Mouse (Mus musculus) left cerebral cortex, adult 11 months (tissue): ENCODE data around the gene Apeh.

Experiments
- DNase-seq: peaks from one replicate; pipeline ENCODE4 v3.0.0; 2022; ENCODE audit warnings: low spot score

Apeh gene

DNA sequence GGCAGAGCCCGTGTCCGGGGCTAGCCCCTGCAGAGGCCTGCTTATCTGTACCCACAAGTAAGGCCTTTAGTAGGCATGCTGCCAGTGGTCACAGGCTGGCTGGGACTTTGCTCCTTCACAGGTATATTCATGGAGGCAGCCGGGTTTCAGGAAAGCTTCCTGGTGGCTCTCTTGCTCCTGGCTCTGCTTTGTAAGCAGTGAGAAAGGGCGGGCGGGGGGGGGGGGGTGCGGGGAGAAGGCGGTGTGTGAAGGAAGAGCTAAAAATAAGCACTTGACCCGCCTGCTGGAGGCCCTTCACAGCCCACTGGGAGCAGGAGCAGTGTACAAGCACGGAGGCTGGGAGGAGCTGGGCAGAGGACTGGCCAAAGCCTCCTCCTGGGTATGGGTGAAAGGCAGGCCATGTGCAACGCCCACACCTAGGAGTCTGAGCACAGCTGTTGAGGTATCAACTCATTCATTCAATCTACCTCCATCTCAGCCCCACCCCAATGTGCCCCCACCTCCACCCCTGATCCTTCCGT lies 25.5 kb upstream of the Apeh start:
- no peak for DNase-seq

DNA sequence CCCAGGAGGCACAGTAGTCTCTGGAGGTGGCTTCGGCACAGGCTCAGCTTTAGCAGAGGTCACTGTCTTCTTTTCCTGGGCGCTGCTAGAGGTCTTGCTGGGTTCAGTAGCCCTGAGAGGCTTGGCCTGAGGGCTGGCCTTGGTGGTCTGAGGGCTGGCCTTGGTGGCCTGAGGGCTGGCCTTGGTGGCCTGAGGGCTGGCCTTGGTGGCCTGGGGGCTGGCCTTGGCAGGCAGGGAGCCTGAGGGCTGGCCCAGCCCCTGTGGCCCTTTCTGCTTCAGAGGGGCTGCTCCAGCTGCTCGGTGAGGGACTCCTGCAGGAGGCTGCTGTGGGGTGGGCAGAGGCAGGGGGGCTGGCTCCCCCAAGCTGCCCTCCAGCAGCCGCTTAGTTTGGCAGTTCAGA lies 22.7 kb upstream of the Apeh start:
- DNase-seq: no peak

DNA sequence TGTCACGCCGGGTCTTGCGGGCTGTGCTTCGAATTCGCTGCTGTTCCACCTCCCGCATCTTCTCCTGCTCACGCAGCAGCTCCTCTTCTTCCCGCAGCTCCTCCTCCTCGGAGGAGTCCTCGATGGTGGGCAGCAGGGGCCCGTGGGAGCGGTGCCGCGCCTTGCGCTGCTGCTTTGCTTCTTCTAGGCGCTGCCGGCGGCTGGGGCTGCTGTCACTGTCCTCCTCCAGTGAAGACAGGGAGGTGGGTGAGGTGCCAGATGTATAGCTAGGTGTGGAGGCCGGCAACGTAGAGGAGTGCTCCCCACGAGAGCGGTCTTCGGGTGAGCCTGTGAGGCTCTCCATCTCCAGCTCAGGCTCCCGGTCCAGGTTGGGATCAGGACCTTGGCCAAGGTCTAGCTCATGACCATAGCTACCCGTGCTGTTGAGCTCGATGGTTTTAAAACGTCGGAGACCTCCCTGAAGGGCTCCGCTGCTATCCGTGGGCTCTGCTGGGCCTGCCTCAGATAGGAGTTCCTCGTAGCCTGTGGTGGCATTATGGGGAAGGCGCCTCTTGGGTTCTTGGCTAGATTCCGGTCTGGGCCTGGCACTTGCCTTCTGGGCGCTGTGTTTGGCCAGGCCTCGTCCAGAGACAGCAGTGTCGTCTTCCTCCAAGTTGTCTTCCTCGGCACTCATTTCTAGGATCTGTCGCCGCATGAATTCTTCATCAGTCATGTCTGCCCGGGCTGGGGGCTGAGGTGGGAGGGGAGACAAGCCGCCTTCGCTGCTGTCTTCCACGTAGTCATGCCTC lies 21.1 kb upstream of the Apeh start:
- DNase-seq: no peak

DNA sequence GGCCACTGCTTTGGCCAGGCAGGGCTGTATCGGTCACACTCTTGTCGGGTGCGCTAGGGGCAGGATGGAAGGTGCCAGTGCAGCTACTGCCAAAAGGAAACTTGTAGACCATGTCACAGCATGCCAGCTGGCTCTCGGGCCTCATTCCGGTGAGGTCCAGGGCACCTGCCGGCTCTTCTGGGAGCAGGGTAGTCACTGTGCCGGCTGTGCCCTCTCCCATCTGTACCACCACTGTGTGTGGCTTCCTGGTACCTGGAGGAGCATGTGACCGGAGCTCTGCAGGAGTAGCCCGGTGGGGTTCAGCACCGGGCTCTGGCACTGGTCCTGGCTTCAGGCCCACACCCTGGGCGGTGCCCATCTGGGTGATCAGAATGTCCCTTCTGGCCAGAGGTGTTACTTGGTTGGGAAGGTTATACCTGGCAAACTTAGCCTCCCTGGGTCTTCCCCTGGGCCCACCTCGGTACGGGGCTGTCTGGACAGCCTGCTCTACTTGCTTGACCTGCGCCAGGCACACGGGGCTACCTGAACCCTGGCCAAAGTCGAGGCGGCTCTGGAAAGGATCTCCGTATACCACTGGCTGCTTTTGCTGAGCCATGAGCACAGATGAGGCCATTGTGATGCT lies 18.4 kb upstream of the Apeh start:
- DNase-seq: no peak

DNA sequence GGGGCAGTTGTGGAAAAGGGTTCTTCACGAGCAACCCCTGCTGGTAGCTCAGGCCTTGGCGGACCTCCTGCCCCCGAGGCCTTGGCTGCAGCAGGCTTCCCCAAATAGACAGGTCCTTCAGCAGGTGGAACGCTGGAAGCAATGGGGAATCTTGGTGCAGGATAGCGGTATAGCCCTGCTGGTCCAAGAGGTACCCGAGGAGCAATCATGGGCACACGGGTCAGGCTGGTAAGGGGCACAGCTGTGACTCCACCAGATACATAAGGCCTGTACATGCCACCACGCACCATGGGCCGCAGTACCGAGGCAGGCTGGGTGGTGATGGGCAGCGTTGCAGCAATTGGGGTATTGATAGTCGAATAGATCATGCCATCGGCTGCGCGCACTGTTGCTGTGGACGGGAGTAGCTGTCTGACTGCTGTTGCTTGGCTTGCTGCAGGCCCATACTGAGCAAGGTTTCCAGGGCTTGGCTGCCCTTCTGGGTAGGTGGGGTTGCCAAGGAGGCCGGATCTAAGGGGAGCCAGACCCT lies 17.3 kb upstream of the Apeh start:
- no peak for DNase-seq

DNA sequence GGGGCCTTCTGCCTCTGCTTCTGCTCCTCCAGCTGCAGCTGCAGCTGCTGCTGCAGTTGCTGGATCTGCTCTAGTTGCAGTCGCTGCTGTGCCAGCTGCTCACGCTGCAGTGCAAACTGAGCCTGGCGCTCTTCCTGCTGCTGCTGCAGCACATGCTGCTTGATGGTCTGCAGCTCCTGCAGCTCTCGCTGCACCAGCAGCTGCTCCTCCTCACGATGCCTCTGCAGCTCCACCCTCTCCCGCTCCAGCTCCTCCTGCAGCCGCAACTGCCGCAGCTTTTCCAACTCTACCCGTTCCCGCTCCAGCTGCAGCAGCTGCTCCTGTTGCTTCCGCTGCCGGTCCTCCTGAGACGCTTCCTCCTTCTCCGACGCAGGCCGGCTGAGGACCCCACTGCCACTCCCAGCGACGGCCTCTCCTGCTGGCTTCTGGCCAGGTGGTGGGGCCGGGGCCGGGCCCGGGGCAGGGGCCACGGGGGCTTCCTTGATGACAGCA lies 16.7 kb upstream of the Apeh start:
- no peak for DNase-seq

DNA sequence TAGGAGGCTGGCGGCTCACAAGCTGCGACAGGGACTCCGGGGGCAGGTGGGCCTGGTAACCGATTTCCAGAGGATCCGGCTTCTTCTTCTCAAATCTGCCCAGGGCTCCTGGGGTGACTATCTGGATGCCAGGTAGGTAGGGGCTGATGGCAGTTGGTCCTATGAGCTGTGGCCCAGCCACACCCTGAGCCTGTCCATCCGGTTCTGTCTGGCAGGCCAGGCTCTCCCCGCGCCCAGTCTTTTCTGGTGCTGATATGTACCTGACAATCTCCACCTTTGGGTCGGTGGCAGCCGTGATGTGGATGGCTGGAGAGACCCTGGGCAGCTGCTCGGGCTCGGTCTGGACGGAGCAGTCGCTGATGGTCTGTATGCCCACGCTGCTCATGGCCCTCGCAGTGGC lies 15.8 kb upstream of the Apeh start:
- DNase-seq: no peak

DNA sequence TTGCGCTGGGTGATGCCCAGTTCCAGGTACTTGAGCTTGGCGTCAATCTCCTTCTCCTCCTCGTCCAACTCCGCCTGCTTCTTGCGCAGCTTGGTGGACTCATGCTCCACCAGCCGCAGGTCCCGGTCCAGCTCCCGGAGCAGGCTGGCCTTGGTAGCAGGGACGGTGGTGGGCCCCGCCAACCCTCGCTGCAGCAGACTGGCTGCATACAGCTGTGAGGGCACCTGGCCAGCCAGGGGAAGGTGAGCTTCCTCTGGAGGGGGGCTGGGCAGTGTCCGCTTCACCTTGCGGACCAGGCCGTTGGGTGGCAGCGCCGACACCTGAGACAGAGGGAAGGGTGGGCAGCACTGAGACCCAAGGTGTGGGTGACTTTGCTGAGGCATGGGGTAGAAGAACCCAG lies 13.5 kb upstream of the Apeh start:
- DNase-seq: no peak

DNA sequence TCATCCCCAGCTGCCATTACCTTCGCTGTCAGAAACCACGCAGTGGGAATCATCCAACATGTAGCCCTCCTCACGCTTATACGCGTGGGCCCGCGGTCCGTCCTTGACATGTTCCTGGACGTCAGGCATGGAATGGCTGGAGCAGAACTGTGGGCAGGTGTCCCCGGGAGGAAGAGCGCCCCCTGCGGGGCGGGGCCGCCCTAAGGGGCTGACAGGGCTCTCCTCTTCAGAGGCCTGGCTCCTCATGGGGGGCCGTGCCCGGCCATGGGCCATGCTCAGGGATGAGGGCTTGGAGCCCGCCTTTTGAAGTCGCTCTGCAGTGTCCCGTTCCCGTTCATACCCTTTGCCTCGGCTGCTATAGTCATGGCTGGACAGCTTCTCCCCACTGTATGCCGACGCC lies 11.7 kb upstream of the Apeh start:
- no peak for DNase-seq

DNA sequence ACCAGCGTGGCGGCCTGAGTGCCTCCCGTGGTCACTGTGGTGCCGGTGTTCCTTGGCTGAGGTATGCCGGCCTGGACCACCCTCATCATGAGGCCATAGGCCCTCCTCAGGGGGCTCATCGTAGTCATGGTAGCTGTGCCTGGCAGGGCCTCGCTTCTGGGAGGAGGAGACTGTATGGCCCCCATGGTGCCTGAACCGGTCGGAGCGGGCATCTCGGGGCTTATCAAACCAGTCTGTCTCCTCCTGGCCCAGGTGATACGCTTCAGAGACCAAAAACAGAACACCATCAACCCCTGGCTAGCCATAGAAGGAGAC lies 11.1 kb upstream of the Apeh start:
- DNase-seq: no peak

DNA sequence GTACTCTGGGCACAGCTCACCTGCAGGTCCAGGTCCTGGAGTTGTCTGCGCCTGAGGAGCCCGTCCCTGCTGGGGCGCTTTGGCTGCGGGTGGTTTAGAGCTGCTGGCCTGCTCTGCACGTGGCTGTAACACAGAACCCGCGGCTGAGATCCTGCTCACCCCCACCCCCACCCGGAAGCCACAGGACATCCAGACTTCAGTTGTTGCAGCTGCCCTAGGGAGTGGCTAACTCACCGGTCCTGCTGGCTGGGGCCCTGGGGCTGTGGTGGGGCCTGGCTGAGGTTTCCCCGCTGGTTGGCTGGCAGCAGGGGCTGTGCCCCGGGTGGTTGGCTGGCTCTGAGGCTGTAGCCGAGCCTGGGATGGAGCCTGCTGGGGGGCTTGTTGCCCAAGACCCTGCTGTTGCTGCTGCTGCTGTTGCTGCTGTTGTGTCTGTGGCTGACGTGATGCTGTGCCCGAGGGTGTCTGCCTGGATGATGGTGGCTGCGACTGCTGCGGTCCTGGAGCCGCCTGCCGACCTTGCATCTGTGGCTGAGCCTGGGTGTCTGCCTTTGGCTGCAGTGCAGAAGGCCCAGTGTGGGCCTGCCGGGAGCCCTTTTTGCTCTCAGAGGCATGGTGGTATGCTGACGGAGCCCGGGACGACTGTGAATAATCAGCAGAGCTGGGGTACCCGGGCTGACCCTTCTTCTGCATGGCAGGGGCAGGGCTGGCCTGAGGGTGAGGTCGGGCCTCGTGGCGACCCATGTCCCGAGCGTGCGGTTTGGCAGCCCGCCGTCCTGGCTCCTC lies 10.6 kb upstream of the Apeh start:
- DNase-seq: no peak

DNA sequence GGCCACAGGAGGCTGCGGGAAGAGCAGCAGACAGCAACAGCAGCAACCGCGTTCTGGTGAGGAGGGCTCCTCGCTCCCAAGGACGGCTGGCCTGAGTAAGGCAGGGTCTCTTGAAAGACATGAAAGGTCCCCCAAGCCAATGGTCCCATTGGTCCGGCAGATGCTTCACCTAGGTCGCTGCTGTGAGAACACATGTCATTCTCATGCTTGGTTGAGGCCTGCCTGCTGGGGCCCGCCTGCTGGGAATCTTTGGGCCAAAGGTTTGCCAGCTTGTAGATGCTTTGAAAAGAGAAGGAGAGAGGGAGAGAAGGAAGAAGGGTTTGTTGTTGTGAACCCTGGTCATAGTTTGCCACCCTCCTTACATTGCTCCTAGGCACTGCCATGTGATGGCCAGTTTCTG lies 5.2 kb upstream of the Apeh start:
- DNase-seq: no peak

DNA sequence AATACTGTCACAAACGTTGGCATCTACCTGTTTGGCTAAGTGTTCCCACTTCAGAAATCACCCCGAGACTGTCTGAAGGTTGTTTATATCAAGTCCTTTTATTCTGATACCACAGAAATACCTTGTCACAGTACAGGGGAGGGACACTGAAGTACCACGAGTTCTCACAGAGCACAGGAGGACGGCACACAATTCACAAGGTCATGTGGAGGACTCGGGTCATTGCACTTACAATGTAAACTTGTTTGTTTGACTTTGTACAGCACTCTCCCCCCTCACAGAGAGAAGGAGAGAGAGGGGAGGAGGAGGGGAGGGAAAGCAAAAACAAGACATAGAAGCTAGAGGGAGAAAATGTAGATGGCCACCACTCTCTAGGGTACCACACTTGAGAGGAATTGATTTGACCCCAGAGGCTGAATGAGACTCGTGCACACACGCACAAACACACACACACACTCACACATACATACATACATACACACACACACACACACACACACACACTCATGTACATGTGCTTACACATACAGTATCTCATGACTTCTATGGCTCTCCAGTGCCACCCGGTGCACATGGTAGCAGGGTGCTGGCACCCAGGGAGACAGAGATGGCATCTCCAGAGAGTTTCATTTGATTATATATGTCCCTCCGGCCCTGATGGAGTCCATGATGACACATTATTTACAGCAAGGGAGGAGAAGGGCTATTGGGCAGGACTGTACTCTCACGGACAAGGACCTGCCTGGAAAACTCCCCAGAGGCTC lies 1.7 kb upstream of the Apeh start:
- DNase-seq: no peak

DNA sequence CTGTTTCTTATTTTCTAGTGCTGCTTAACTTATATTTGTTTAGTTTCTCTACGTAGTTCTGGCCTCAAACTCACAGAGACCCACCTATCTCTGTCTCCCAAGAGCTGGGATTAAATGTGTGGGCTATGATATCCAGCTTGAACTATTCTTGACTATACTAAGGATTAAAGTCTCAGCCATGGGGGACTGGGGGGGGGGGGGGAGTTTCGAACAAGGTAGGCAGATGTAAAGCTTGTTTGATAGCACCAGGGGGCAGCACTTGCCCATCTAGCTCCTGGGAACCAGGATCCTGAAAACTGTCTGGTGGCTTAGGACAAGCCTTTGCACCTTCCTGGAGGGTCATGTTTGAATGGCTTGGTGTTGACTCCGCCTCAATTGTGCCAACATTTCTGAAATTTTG lies 1.1 kb upstream of the Apeh start:
- no peak for DNase-seq

DNA sequence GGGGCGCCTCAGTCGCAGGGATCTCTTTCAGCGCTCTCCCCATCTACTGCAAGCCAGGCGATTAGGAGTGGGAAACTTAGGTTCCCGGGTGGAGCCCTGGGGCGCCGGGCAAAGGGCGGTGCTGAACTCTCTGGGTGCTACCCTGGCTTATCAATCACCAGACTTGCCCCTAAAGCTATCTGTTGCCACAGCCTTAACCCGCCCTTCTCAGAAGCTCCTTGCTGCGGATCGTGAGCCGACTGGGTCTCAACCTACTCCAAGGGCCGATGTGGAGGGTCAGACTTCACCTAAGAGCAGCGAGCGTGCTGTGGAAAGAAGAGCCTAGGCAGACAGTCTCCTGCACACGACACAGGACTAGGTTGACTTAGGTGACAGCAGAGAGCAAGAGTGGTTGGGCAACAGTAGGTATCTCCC lies 599 bp upstream of the Apeh start:
- DNase-seq: no peak

DNA sequence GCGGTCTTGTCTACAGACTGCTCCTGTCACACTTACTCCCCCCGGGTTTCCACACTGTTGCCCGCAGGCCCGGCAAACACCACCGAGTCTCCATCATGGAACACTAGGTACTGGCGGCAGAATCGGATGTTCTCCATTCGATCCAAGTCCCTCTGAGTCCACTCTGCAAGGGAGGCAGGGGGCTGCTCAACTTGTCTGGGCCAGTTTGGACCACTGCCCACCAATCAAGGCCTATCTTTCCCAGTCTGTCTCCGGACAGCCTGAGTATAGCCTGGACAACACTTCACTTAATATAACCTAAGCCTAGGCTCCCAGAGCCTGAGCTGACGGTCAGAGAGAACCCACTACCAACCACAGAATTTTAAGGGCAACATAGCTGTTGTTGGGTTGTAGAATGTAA lies 820 bp downstream of the Apeh start:
- DNase-seq: no peak

DNA sequence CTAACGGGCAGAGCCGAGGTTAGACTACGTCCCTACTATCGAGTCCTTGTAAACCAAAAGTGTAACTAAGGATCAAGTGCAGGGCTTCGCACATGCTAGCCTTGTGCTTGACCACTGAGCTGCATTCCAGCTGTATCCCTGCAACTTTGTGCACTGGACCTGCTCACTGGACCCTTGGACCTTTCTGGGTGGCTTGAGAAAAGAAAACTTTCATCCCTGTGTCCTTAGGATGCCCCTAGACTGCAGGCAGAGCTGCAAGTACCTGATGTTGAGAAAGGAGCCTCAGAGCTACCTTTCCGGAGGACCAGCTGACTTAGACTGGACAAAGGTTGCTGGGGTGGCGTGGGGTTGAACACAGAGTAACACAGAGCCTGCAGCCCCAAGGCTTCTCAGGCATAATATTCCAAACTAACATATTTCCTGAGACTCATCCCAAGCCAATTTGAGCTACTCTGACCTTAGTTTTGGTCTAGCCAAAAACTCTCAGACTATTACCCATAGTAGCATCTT lies 3.7 kb downstream of the Apeh start:
- no peak for DNase-seq

DNA sequence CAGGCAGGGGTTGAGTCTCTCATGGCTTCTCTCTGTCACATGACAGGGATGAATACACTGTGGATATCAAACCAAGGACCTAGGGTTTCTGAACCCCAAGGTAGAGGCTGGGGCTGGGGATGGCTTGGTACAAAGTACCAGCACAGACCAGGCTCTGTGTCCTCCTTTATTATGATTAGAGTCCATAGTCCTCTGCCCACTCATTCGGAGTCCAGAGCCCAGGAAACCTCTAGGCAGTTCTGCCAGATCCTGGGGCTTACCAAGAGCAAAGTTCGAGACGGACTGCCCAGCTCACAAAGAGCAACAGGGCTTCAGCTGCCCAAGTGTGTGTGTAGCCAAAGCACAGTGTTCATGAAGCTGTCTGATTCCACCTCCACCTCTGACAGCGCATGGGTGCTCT lies 9.1 kb downstream of the Apeh start:
- no peak for DNase-seq

DNA sequence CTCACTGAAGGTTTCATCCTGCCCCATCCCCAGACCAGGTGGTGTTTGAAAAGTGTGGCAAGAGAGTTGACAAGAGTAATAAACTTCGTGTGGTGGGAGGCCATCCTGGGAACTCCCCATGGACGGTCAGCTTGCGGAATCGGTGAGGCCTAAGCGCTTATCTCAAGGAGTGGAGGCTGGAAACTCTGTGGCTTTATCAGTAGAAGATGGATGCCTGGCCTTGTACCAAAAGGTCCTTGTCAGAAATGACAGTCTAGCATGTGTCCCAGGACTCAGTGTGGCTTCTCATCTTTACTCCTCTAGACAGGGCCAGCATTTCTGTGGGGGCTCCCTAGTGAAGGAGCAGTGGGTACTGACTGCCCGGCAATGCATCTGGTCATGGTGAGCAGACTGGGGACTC lies 10.8 kb downstream of the Apeh start:
- no peak for DNase-seq

DNA sequence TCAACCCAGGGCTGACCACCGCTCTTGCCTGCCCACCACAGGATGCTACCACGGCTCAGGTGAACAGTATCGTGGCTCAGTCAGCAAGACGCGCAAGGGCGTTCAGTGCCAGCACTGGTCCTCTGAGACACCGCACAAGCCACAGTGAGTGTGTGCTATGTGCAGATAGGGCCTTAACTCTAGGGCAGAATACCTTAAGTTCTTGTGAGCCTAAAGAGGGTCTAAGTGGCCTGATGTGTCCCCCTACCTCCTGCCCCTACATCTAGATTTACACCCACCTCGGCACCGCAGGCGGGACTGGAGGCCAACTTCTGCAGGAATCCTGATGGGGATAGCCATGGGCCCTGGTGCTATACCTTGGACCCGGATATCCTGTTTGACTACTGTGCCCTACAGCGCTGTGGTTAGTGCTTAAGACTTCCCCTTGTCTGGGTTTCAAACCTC lies 11.4 kb downstream of the Apeh start, which contains the start of gene Rnf123:
TSS of gene Rnf123 (minus strand) at position 359 of the 444 bp plus-strand sequence.
- no peak for DNase-seq

DNA sequence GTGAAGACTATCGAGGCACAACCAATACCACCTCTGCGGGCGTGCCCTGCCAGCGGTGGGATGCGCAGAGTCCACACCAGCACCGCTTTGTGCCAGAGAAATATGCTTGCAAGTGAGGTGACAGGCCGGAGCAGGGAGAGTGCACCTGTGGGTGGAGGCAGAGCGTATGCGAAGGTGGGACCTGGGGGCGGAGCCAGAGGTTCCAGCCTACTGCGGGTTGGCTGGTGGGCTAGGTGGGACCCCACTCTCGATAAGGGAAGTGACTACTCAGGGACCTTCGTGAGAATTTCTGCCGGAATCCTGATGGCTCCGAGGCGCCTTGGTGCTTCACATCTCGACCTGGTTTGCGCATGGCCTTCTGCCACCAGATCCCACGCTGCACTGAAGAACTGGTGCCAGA lies 11.9 kb downstream of the Apeh start:
- DNase-seq: no peak

DNA sequence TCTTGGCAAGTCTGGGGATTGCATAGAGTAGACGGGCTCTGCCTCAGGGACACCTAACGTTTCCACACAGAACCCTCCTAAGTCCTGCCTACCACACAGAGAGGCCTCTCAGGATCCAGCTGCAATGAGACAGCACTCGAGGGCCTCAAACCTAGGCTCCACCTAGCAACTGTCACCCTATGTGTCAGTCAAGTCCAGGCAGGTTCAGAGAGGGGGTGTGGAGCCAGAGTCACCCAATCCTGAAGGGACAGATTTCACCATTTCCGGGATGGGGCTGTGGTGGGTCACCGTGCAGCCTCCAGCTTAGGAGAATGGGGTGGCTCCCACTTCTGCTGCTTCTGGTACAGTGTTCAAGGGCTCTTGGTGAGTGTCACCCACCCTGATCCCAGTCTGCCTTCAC lies 14.2 kb downstream of the Apeh start, which contains the start of gene Mst1:
TSS of gene Mst1 (plus strand) at position 269 of the 400 bp plus-strand sequence.
- DNase-seq: no peak
